In genomic region chr2:127335767-127336496, GRCm38 (mm10) we compare ENCODE assay signal across 8 mouse cellular contexts. TPM values are rescaled to one million over a fixed set of nuclear protein-coding genes. Genes with fewer than 3 reads are reported as not detected.
DNase-seq lines count a peak whose midpoint lies in the region; ATAC-seq and TF ChIP-seq lines count a peak whose summit lies in the region.

Gene Dusp2, plus strand, starts transcription at chr2:127336159.

- intact Hi-C loops in gastrocnemius, adult 2 months (cut with DNase I) = no loop called here
- intact Hi-C loops in left cerebral cortex, adult 2 months (cut with DNase I) = loop anchor here (5.0 kb wide), 1 partner anchor 64 kb away; the partner anchor contains the start of gene Stard7

- H3K27me3 ChIP-seq in hindbrain, embryonic 16.5 days (replicated peaks; ENCODE audit: control insufficient read depth, insufficient read depth, low read length) = peaks cover 14% of the 10 kb centered on the region

- H3K4me1 ChIP-seq in hindbrain, embryonic 16.5 days (ENCODE audit: control insufficient read depth, insufficient read depth, low read depth, low read length) = peaks cover 11% of the 10 kb centered on the region

- peak within 1 kb of the TSS; percentile 77 for H3K9ac ChIP-seq in hindbrain, embryonic 16.5 days (ENCODE audit: low read depth, low read length)

- WGBS in hindbrain, embryonic 16.5 days = under 1% methylated on average over 41 of the region's 76 CpGs
- under 1% methylated on average over 75 of the region's 76 CpGs for WGBS in macrophage (ENCODE audit: missing documents)

- H3K27ac ChIP-seq in gastrocnemius, adult 2 months = peak within 1 kb of the TSS; percentile 87
- peak within 1 kb of the TSS; percentile 48; the same call in 1 of the 2 replicates for H3K27ac ChIP-seq in hindbrain, embryonic 16.5 days (ENCODE audit: low read depth, low read length)
- peak within 1 kb of the TSS; percentile 57 for H3K27ac ChIP-seq in left cerebral cortex, adult 2 months
- peak within 1 kb of the TSS; percentile 60 for H3K27ac ChIP-seq in macrophage

- peak; percentile 84 for ATAC-seq in hindbrain, embryonic 16.5 days

- peak within 1 kb of the TSS; percentile 76 for H3K4me3 ChIP-seq in gastrocnemius, adult 2 months
- peak within 1 kb of the TSS; percentile 65 for H3K4me3 ChIP-seq in hindbrain, embryonic 16.5 days (ENCODE audit: low read length)
- H3K4me3 ChIP-seq in left cerebral cortex, adult 2 months = peak within 1 kb of the TSS; percentile 65
- H3K4me3 ChIP-seq in macrophage (ENCODE audit: inconsistent target) = peak within 1 kb of the TSS; percentile 55

- no peaks in the 10 kb centered on the region for H3K36me3 ChIP-seq in hindbrain, embryonic 16.5 days (ENCODE audit: control insufficient read depth, insufficient read depth, low read length)
- no peaks in the 10 kb centered on the region for H3K36me3 ChIP-seq in macrophage (ENCODE audit: inconsistent target)

- no peaks in the 10 kb centered on the region for H3K9me3 ChIP-seq in hindbrain, embryonic 16.5 days (ENCODE audit: control insufficient read depth, low read length)

- H3K79me2 ChIP-seq in macrophage (ENCODE audit: inconsistent target) = peaks cover 8% of the 10 kb centered on the region; the same call in 1 of the 2 replicates

- H3K4me2 ChIP-seq in hindbrain, embryonic 16.5 days (ENCODE audit: low read length) = peak within 1 kb of the TSS; percentile 84

- TF ChIP-seq CTCF in gastrocnemius, adult 2 months (IDR thresholded peaks at IDR 0.05) = no peak
- TF ChIP-seq CTCF in left cerebral cortex, adult 2 months (IDR thresholded peaks at IDR 0.05) = no peak

- peak; percentile 57 for DNase-seq in NIH3T3 (ENCODE audit: low read depth)
- peak; percentile 61 to 70 for DNase-seq in cerebellum, postnatal 14 days
- peak; percentile 86 for DNase-seq in gastrocnemius, adult 2 months
- peak; percentile 67 to 76 for DNase-seq in left cerebral cortex, adult 2 months (ENCODE audit: extremely low spot score in 1 of 2, low spot score in 2 of 2)
- peak; percentile 73 for DNase-seq in retina, postnatal 1 day
- peak; percentile 97 to 99 for DNase-seq in thymus, postnatal 36 days

RNA-seq across cellular contexts. Expression of gene Dusp2, which starts in this region (rescaled TPM):
- total RNA-seq in gastrocnemius, adult 2 months (2021) = 1 to 10 TPM in 1 of 2 experiments, under 1 TPM in 1; 0.59 to 1.2 TPM
- 14.9 and 17.1 TPM in 2 replicates for polyA plus RNA-seq in hindbrain, embryonic 16.5 days (2015; fragmentation: Nextera tagmentation; extraction: Ambion mirVana)
- total RNA-seq in left cerebral cortex, adult 2 months (2021) = 1 to 10 TPM; 2.4 to 3.5 TPM
- total RNA-seq in macrophage (2018; cell fraction: chromatin; rRNA removed) = 1,000 to 10,000 TPM in 2 of 26 experiments, 100 to 1,000 TPM in 18, 10 to 100 TPM in 6; 13.9 to 1,411 (median 390) TPM
- total RNA-seq in macrophage (2018; cell fraction: cytosol; rRNA removed) = 100 to 1,000 TPM in 17 of 26 experiments, 10 to 100 TPM in 6, 1 to 10 TPM in 3; 7.9 to 760 (median 199) TPM
- 1,000 to 10,000 TPM in 6 of 26 experiments, 100 to 1,000 TPM in 16, 10 to 100 TPM in 4; 20.8 to 1,715 (median 596) TPM for total RNA-seq in macrophage (2018; cell fraction: nucleus; rRNA removed)
- polyA plus RNA-seq in macrophage (2018) = 2.5 to 7.1 TPM (median 3.9 TPM) in 3 replicates

Comparison
In these comparisons a context has a peak if more than half of its experiments do, and no peak if none do; other contexts are left out.
1. Peak in every context shown above with its lines: DNase-seq, ATAC-seq, H3K4me3 ChIP-seq and H3K27ac ChIP-seq.